Mouse (Mus musculus) urinary bladder, postnatal 10 days (tissue): ENCODE measurements around the gene Tiam2.

Experiments used
- DNase-seq: peaks from one replicate; pipeline ENCODE4 v3.0.0; 2022; ENCODE audit warnings: low spot score

The Tiam2 gene

DNA sequence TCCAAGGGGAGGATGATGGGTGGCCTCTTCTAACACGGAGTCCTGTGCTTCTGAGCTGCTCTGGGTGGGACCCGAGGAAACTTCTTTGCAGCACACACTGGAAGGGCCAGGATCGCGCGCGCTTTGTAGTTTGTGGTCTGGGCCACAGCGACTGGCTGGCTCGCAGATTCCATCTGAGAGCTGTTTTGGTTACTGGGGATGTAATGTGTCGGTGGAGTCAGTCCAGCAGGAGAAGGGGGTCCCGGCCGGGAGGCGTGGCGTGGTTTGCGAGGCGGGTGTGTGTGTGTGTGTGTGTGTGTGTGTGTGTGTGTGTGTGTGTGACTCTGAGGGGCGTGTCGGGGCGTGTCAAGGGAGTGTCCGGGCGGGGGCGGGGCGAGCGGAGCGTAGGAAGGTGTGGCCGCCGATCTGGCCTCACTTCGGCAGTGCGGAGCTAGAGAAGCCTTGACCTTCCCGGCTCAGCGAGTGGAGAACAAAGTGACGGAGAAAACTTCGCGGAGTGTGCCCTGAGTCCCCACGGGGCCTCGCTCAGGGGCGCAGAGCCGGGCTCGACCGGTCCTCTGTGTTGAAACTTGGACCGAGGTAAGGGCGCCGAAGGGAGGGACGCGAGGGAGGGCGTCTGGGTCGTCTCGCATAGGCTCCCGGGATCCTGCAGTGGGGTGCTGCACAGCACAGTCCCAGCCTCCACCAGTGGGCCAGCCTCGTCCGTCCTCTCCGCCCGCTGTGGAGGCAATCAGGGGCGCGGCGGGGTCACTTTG, at the start of gene Tiam2:
Tiam2 (plus strand) TSS at position 426 of the 755 bp plus-strand sequence.
- DNase-seq = peak; percentile 16

GRCm38 (mm10) chr17:3280321-3280720, 46.1 kb upstream of the Tiam2 start:
- DNase-seq = no peak

DNA sequence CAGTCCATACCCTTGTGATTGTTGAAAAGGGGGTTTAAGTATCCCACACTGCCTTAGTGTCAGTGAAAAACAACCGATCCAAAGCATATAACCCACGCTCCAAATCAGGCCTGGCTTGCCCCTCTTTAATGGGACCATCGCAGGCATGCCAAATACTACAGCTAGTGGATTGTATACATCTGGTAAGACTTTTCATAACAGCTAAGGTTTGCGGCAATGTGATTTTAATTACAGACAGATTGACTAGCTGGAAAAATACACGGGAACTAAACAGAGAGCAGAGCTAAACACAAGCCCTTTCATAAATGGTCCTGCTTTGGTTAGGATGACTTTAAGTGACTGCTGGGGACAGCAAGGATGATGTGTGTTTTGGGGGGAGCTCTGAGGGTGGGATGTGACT, 44.4 kb upstream of the Tiam2 start:
- no peak for DNase-seq

GRCm38 (mm10) chr17:3285030-3285671, 41.2 kb upstream of the Tiam2 start:
- DNase-seq = no peak

DNA sequence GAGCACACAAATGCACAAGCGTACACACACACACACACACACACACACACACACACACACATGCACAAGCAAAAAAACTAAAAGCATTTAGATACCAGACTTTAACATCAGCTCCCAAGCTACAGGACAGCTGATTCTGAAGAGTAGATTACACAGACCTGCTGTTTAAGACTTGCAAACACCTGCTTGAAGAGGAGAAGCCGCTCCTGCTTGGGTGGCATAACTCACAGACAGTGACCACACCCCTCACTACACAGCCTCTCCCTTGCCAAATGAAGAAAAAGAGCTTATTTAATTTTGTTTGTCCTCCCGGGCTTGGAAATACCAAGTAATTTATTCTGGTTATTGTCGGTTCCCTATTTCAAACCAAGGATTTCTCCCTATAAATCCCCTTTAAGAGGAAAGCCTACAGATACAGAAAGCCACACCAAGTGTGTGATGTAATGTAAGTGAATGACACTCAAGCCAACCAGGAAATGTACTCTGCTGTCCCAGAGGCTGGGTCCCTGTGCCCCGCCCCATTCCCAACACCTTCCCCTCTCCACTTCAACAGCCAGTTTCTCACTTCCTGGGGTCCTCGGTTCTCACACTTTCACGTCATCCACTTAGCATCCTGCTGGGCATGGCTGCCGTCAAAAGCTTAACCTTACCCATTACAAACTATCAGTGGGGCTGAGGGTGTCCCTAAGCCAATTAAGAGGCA, 40.1 kb upstream of the Tiam2 start:
- no peak for DNase-seq

GRCm38 (mm10) chr17:3288341-3288740, 38.0 kb upstream of the Tiam2 start:
- no peak for DNase-seq

GRCm38 (mm10) chr17:3295097-3295496, 31.3 kb upstream of the Tiam2 start:
- DNase-seq = no peak

DNA sequence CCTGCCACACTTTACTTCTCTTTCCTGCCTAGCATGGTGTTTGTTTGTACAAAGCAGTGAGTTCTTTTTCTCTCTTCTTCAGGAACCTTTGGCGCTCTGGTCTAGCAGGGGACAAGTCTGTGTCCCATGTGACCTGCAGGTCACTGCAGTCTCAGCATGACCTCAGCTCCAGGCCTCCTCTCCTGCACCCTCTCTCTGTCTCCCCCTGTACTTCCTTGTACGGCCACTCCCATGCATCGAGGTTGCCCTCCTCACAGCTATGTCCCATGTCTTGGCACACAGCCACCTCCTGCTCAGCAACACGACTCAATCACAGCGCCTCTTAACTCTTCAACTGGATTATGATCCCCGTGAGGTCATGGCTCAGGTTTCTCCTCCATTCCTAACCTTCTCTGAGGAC, 26.9 kb upstream of the Tiam2 start:
- DNase-seq = no peak

DNA sequence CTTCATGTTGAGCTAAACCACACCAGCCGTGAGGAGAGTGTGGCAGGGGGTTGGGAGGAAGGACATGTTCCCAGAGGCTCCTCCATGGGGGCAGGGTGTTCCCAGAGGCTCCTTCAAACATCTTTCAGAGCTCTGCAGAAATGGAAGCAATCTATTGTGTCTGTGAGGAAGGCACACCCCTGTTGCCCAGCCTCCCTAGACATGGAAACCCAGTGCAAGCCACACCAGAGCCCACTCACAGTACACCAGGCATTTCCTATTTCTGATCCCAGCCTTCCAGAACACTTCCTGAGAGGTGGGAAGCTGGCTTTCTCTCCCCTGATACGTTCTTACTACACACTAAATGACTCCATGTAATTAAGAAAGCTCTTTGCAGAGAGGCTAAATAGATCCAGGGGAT, 20.4 kb upstream of the Tiam2 start:
- no peak for DNase-seq

- peak; percentile 20 for DNase-seq
These were observed 12.4 kb upstream of the Tiam2 start for GRCm38 (mm10) chr17:3313711-3314624.

DNA sequence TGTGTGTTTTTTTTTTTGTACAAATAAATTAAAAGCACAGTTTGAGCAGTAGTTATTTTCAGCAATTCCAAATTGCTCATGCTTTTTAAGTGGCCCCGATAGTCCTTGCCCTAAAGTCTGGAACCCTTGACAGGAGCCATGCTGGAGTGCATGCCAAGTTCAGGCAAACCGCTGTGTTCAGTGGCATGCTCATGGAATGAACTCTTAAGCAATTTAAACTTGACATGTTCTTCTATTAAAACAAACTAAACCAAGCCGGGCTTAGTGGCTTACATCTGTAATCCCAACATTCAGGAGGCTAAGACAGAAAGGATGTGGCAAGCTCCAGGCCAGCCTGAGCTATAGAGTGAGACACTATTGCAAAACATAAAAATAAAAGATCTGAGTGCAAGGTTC, 11.8 kb upstream of the Tiam2 start:
- DNase-seq = no peak

DNA sequence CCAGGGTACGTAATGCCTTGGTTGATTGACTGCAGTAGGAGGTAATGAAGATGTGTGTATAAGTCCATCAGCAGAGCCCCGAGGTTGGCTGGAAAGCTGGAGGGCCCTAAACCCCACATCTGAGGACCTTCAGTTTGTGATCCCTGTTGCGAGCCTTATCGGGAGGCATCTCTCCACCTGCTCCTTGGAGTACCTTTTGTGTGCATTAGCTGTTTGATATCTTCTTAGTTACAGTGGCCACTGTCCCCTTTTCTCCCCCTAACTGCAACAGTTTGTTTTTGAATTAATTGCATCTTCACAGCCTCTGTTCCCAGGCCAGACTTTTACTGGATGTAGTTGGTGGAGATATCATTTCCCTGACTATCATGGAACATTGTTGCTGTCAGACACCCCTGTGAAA, 10.8 kb upstream of the Tiam2 start:
- no peak for DNase-seq

DNA sequence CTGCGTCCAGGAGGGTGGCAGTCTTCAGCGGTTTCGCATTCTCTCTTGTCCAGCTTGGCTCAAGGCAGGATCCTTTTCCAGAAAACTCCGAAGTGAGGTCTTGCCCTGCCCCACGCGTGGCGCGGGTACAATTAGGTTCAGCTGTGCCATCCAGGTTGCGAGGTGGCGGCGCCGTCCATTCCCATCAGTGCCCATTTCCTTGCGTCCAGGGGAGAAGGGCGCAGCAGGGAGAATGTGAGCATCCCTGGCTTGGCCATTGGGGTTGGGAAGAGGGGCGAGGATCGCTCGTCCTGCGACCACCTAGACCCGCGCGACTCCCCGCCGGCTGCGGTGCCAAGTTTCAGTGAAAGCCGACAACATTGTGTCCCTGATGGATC, 518 bp downstream of the Tiam2 start:
- DNase-seq = no peak

DNA sequence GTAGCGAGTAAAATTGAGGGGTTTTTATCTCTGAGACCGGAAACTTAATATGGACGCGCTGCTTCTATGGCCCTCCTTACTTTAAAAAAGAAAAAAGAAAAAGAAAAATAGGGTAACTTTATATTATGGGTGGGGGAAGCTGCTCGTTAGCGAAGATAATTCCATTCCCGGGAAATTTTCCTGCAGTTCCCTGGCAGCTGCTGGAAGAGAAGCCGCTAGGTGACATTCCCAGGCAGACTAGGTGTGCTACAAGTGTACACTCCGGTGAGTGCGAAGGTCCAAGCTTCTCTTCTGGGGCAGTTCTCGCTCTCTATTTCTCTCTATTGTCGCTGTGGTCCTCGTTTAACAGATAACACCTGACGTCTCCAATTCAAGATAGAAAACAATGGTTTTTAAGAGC, 962 bp downstream of the Tiam2 start:
- DNase-seq = no peak

DNA sequence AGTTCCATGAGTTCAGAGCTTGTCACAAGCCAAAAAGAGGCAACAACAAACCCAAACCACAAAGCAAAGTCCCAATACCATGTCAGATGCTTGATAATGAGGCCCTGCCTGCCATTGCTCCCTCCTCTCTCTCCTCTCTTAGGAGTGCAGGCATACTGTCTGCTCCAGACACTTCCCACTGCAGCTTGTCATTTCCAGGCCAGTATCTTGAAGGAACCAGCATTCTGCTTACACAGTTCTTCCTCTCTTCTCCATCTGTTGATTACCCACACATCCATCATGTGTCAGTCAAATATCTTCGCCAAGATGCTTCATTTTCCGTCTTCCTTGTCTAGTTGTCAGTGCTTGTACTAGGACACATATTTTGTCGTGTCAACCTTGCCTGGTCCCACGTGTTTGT, 2.4 kb downstream of the Tiam2 start:
- DNase-seq = no peak

DNA sequence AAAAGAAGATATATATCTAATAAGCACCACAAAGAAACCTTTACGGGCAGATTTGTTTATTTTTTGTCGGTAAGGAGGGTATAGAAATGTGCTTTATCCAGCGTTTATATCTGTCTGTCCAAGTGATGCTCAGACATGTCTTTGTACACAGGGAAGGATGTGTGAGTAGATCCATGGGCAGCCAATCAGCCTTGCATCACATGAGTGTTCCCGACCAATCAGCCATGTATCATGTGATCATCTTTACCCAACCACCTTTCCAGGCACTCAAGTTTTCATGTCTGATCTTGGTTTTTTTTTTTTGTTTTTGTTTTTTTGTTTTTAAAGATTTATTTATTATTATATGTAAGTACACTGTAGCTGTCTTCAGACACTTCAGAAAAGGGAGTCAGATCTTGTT, 3.1 kb downstream of the Tiam2 start:
- DNase-seq = no peak

GRCm38 (mm10) chr17:3331721-3332461, 5.5 kb downstream of the Tiam2 start:
- no peak for DNase-seq

DNA sequence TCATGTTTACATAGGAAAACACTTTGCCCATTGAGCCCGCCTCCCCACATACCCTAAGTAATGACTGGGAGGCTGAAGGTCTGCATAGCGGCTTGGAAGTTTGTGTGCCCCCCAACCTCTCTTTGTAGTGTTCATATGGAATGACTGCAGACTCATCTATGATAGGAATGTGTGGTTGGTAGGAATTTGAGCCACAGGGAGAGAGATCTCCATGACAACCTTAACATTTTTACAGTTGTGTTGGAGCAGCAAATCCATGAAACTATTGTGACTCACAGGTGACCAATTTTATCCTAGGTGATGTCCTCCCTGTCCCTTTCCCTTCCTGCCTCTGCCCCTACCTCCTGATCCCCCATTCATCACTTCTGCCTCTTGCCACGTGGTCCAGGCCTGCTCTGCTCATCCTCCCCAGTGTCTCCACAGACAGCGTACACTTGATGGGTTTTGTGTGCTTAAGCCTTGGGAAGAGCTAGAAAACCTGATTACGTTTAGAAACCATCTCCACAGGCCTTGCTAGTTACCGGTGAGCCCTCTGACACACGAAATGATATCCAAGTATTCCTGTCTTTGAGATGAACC, 9.9 kb downstream of the Tiam2 start:
- DNase-seq = no peak

DNA sequence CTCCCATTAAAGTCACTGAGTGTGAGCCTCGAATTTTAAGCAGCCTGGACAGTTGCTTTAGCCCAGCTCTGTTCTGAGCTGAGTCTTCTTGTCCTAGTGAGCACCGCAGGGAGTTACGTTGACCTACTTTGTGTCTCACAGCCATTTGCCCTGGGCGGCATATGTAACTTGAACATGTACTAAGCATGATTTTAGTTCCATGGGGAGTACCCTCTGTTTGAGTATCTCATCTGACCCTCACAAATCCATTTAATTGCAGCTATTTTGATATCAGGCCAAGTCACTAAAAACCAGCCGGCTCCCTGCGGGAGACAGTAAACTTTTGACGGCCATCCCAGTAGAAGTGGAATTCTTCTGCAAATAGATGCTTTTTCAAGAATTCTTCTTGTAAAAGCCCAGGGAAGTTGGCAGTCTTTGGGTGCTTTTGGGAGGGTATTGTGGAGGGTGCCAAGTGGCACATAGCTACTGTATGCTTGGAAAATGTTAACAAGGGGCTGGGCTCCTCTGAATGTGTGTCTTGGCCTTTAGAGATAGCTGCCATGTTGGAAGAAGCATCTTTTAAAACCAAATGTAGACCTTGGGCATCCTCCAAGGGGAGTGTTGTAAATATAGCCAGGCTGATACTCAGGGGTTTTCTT, 10.6 kb downstream of the Tiam2 start:
- no peak for DNase-seq

GRCm38 (mm10) chr17:3337525-3337888, 11.1 kb downstream of the Tiam2 start:
- no peak for DNase-seq

- DNase-seq = no peak
These were observed 12.4 kb downstream of the Tiam2 start for GRCm38 (mm10) chr17:3338821-3339220.
